In genomic region chr16:43710134-43710475, GRCm38 (mm10) we compare ENCODE assay signal across 16 mouse cellular contexts. TPM values are rescaled to one million over a fixed set of nuclear protein-coding genes. Genes with fewer than 3 reads are reported as not detected.
DNase-seq lines count a peak whose midpoint lies in the region; ATAC-seq and TF ChIP-seq lines count a peak whose summit lies in the region.
"Had no signal": no experiment of that assay in that cellular context is flagged by ENCODE, and none has a peak within 500 bp of the region (broad histone marks: within the 10 kb centered on the region; RNA-seq: fewer than 3 reads in every experiment).

No protein-coding gene starts in this region.

- TF ChIP-seq POLR2A in spleen, adult 2 months (IDR thresholded peaks at IDR 0.05; ENCODE audit: low read depth, low read length), result no peak

- no peaks in the 10 kb centered on the region for H3K36me3 ChIP-seq in hindbrain, embryonic 12.5 days
- no peaks in the 10 kb centered on the region for H3K36me3 ChIP-seq in hindbrain, embryonic 11.5 days (ENCODE audit: control insufficient read depth, insufficient read depth, low read length)
- no peaks in the 10 kb centered on the region for H3K36me3 ChIP-seq in spleen, adult 2 months (ENCODE audit: control insufficient read depth, insufficient read depth, low read length)
- H3K36me3 ChIP-seq in hindbrain, postnatal 0 days (ENCODE audit: insufficient read depth, low read length), result no peaks in the 10 kb centered on the region
- H3K36me3 ChIP-seq in stomach, postnatal 0 days (ENCODE audit: control insufficient read depth, insufficient read depth, low read length), result no peaks in the 10 kb centered on the region
- H3K36me3 ChIP-seq: liver, embryonic 13.5 days had no signal

- H3K4me2 ChIP-seq in hindbrain, embryonic 12.5 days (replicated peaks), result no peak overlapping the region
- no peak overlapping the region for H3K4me2 ChIP-seq in hindbrain, embryonic 11.5 days (replicated peaks; ENCODE audit: low read depth, low read length)
- H3K4me2 ChIP-seq in hindbrain, postnatal 0 days (ENCODE audit: low read depth, low read length), result peak overlapping the region; percentile 53
- 0 out of 2 replicates have a peak overlapping the region, but pooled peaks have one; percentile 5 for H3K4me2 ChIP-seq in stomach, postnatal 0 days (replicated peaks; ENCODE audit: low read depth)
- H3K4me2 ChIP-seq: liver, embryonic 13.5 days had no signal

- no peak for TF ChIP-seq CTCF in spleen, adult 2 months (IDR thresholded peaks at IDR 0.05; ENCODE audit: extremely low read depth, insufficient read depth, insufficient read length, insufficient replicate concordance)
- TF ChIP-seq CTCF in hindbrain, postnatal 0 days (IDR thresholded peaks at IDR 0.05; ENCODE audit: low read depth), result no peak
- TF ChIP-seq CTCF in stomach, postnatal 0 days (IDR thresholded peaks at IDR 0.05; ENCODE audit: low read depth), result no peak

- H3K4me3 ChIP-seq in hindbrain, embryonic 12.5 days, result no peak overlapping the region
- no peak overlapping the region for H3K4me3 ChIP-seq in hindbrain, embryonic 11.5 days (ENCODE audit: low read depth, low read length)
- H3K4me3 ChIP-seq in spleen, adult 2 months (ENCODE audit: extremely low read depth, insufficient read depth, insufficient read length), result no peak overlapping the region
- 0 out of 2 replicates have a peak overlapping the region, but pooled peaks have one; percentile 25 for H3K4me3 ChIP-seq in hindbrain, postnatal 0 days (ENCODE audit: low read length)
- H3K4me3 ChIP-seq in stomach, postnatal 0 days (ENCODE audit: low read depth, low read length), result no peak overlapping the region
- H3K4me3 ChIP-seq: liver, embryonic 13.5 days had no signal

- H3K4me1 ChIP-seq in hindbrain, embryonic 12.5 days, result peaks cover 19% of the 10 kb centered on the region
- no peaks in the 10 kb centered on the region for H3K4me1 ChIP-seq in hindbrain, embryonic 11.5 days (replicated peaks; ENCODE audit: control insufficient read depth, insufficient read depth, low read length)
- peaks cover 15% of the 10 kb centered on the region for H3K4me1 ChIP-seq in spleen, adult 2 months (ENCODE audit: control insufficient read depth, insufficient read depth, insufficient read length)
- no peaks in the 10 kb centered on the region for H3K4me1 ChIP-seq in hindbrain, postnatal 0 days (ENCODE audit: insufficient read depth, low read length)
- no peaks in the 10 kb centered on the region for H3K4me1 ChIP-seq in stomach, postnatal 0 days (replicated peaks; ENCODE audit: control insufficient read depth, insufficient read depth)
- H3K4me1 ChIP-seq: liver, embryonic 13.5 days had no signal

- H3K9ac ChIP-seq in hindbrain, embryonic 12.5 days, result no peak overlapping the region
- H3K9ac ChIP-seq in hindbrain, embryonic 11.5 days (ENCODE audit: low read depth, low read length), result no peak overlapping the region
- no peak overlapping the region for H3K9ac ChIP-seq in hindbrain, postnatal 0 days (replicated peaks; ENCODE audit: low read length)
- H3K9ac ChIP-seq in stomach, postnatal 0 days (ENCODE audit: low read length), result no peak overlapping the region
- H3K9ac ChIP-seq: liver, embryonic 13.5 days had no signal

- no peaks in the 10 kb centered on the region for H3K9me3 ChIP-seq in hindbrain, embryonic 12.5 days (replicated peaks)
- no peaks in the 10 kb centered on the region for H3K9me3 ChIP-seq in hindbrain, embryonic 11.5 days (ENCODE audit: control insufficient read depth, low read length)
- H3K9me3 ChIP-seq in hindbrain, postnatal 0 days (ENCODE audit: low read length), result no peaks in the 10 kb centered on the region
- no peaks in the 10 kb centered on the region for H3K9me3 ChIP-seq in stomach, postnatal 0 days (ENCODE audit: control insufficient read depth, low read length)
- H3K9me3 ChIP-seq: liver, embryonic 13.5 days had no signal

- no peaks in the 10 kb centered on the region for H3K27me3 ChIP-seq in hindbrain, embryonic 12.5 days
- no peaks in the 10 kb centered on the region for H3K27me3 ChIP-seq in hindbrain, embryonic 11.5 days (ENCODE audit: control insufficient read depth, insufficient read depth, low read length)
- no peaks in the 10 kb centered on the region for H3K27me3 ChIP-seq in spleen, adult 2 months (ENCODE audit: control insufficient read depth, insufficient read depth, low read length)
- H3K27me3 ChIP-seq in hindbrain, postnatal 0 days (ENCODE audit: insufficient read depth, low read length), result no peaks in the 10 kb centered on the region
- no peaks in the 10 kb centered on the region for H3K27me3 ChIP-seq in stomach, postnatal 0 days (ENCODE audit: control insufficient read depth, insufficient read depth, low read length)
- H3K27me3 ChIP-seq: liver, embryonic 13.5 days had no signal

- 0 out of 2 replicates have a peak overlapping the region, but pooled peaks have one; percentile 30 for H3K27ac ChIP-seq in hindbrain, embryonic 12.5 days
- H3K27ac ChIP-seq in hindbrain, embryonic 11.5 days (ENCODE audit: low read depth, low read length), result no peak overlapping the region
- H3K27ac ChIP-seq in spleen, adult 2 months (ENCODE audit: insufficient read depth, low read length), result peak overlapping the region; percentile 78
- no peak overlapping the region for H3K27ac ChIP-seq in hindbrain, postnatal 0 days
- no peak overlapping the region for H3K27ac ChIP-seq in stomach, postnatal 0 days (replicated peaks)
- H3K27ac ChIP-seq: liver, embryonic 13.5 days had no signal

- TF ChIP-seq EP300 in stomach, postnatal 0 days (optimal IDR thresholded peaks at IDR 0.05), result no peak

- 52% methylated on average over 6 of the region's 6 CpGs for WGBS in hindbrain, embryonic 12.5 days
- WGBS in hindbrain, embryonic 11.5 days, result 60% methylated on average over 6 of the region's 6 CpGs
- WGBS in spleen, adult 2 months, result 14% methylated on average over 6 of the region's 6 CpGs
- WGBS in hindbrain, postnatal 0 days, result 35% methylated on average over 6 of the region's 6 CpGs
- 69% methylated on average over 6 of the region's 6 CpGs for WGBS in stomach, postnatal 0 days

- ATAC-seq in hindbrain, embryonic 12.5 days (ENCODE audit: low FRiP score), result no peak
- ATAC-seq in hindbrain, embryonic 11.5 days (ENCODE audit: low FRiP score), result no peak
- ATAC-seq in hindbrain, postnatal 0 days, result no peak
- no peak for ATAC-seq in stomach, postnatal 0 days (ENCODE audit: low FRiP score, low TSS enrichment)

- DNase-seq in hindbrain, embryonic 11.5 days (ENCODE audit: low spot score), result no peak
- DNase-seq in spleen, adult 2 months (ENCODE audit: low read depth in 1 of 2, low spot score in 2 of 2), result no peak
- no peak for DNase-seq in spleen, adult 12 weeks (ENCODE audit: low spot score)
- DNase-seq in hindbrain, postnatal 0 days (ENCODE audit: low spot score), result no peak
- no peak for DNase-seq in stomach, postnatal 0 days (ENCODE audit: low spot score)
- no peak for DNase-seq in ovary, postnatal 10 days (ENCODE audit: low spot score)
- no peak for DNase-seq in thymus, postnatal 14 days
- DNase-seq: cerebellum, postnatal 25 days; liver, embryonic 13.5 days had no signal

RNA-seq across cellular contexts. Expression of gene Drd3, which starts 43.7 kb away (rescaled TPM):
- polyA plus RNA-seq in hindbrain, embryonic 12.5 days (2016; fragmentation: Nextera tagmentation; extraction: Ambion mirVana), result not detected in 2 replicates
- polyA plus RNA-seq in hindbrain, embryonic 11.5 days (2014; fragmentation: Nextera tagmentation; extraction: Ambion mirVana), result not detected in 2 replicates
- polyA plus RNA-seq in spleen, adult 2 months (2012; rRNA removed), result not detected in 2 replicates
- 0.16 and 0.36 TPM in 2 replicates for total RNA-seq in hindbrain, postnatal 0 days (2014; rRNA removed)
- polyA plus RNA-seq in hindbrain, postnatal 0 days (2015; fragmentation: Nextera tagmentation; extraction: Ambion mirVana), result not detected in 2 replicates
- 0.24 and 0.27 TPM in 2 replicates for polyA plus RNA-seq in stomach, postnatal 0 days (2015; fragmentation: Nextera tagmentation; extraction: Ambion mirVana)
- total RNA-seq: heart, postnatal 25 days had no signal
- polyA plus RNA-seq: embryonic facial prominence, embryonic 14.5 days; liver, embryonic 13.5 days; stomach, embryonic 14.5 days had no signal

RNA-seq across cellular contexts. Expression of gene Tigit, which starts 46.2 kb away (rescaled TPM):
- polyA plus RNA-seq in hindbrain, embryonic 12.5 days (2016; fragmentation: Nextera tagmentation; extraction: Ambion mirVana), result not detected in 2 replicates
- polyA plus RNA-seq in hindbrain, embryonic 11.5 days (2014; fragmentation: Nextera tagmentation; extraction: Ambion mirVana), result not detected in 2 replicates
- 4.6 and 5.3 TPM in 2 replicates for polyA plus RNA-seq in spleen, adult 2 months (2012; rRNA removed)
- not detected in 2 replicates for total RNA-seq in hindbrain, postnatal 0 days (2014; rRNA removed)
- polyA plus RNA-seq in hindbrain, postnatal 0 days (2015; fragmentation: Nextera tagmentation; extraction: Ambion mirVana), result 0.31 TPM in 1 of 2 replicates, not detected in the other
- polyA plus RNA-seq in stomach, postnatal 0 days (2015; fragmentation: Nextera tagmentation; extraction: Ambion mirVana), result not detected in 2 replicates
- total RNA-seq: heart, postnatal 25 days; left cerebral cortex, adult 18-20 months had no signal
- polyA plus RNA-seq: brain, embryonic 14.5 days; embryonic facial prominence, embryonic 14.5 days; kidney, embryonic 14.5 days; liver, embryonic 13.5 days; stomach, embryonic 14.5 days had no signal

Comparison
In these comparisons a context has a peak if more than half of its experiments do, and no peak if none do; other contexts are left out.
1. H3K27ac ChIP-seq: peak in hindbrain, embryonic 12.5 days (single experiment) and spleen, adult 2 months (single experiment); none in hindbrain, embryonic 11.5 days (single experiment), hindbrain, postnatal 0 days (single experiment) and stomach, postnatal 0 days (single experiment).
2. H3K4me2 ChIP-seq: peak in hindbrain, postnatal 0 days (single experiment) and stomach, postnatal 0 days (single experiment); none in hindbrain, embryonic 12.5 days (single experiment) and hindbrain, embryonic 11.5 days (single experiment).